Mouse (Mus musculus): ENCODE measurements around the gene Elf1. TPM values are rescaled to one million over a fixed set of nuclear protein-coding genes. Genes with fewer than 3 reads are reported as not detected.

Elf1 gene
- 61.6 and 67.4 TPM in 2 replicates for total RNA-seq (2023)

DNA sequence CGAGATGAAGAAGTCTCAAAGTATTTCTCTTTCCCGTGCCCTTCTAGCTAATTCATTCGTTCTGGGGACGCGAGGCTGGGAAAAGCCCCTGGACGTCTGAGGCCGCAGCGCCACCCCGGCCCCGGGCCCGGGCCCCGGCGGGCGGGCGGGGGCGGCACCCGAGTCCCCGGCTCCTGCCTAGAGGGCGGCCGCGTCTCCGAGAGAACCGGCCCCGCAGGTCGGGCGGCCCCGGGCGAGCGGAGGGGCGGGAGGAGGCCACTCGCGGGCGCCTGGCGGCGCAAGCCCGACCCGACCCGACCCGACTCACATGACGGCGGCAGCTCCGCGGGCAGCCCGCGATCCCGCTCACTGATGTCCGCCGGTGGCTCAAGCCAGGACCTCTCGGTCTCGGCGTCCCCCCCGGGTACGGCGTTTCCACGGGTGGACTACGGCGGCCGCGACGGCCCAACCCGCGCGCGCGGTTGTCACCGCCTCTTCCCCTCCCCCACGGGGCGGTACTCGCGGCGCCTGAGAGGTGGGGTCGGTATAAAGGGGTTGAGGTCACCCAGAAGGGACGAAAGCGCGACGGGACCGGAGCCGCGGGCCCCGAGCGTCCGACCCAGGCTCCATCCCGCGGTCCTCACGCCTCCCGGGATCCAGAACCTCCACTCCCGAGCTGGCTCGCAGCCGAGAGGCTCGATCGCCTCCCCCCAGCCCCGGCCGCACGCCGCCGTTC is at the start of gene Elf1:
Elf1 (plus strand) TSS at position 571 of the 715 bp plus-strand sequence.

DNA sequence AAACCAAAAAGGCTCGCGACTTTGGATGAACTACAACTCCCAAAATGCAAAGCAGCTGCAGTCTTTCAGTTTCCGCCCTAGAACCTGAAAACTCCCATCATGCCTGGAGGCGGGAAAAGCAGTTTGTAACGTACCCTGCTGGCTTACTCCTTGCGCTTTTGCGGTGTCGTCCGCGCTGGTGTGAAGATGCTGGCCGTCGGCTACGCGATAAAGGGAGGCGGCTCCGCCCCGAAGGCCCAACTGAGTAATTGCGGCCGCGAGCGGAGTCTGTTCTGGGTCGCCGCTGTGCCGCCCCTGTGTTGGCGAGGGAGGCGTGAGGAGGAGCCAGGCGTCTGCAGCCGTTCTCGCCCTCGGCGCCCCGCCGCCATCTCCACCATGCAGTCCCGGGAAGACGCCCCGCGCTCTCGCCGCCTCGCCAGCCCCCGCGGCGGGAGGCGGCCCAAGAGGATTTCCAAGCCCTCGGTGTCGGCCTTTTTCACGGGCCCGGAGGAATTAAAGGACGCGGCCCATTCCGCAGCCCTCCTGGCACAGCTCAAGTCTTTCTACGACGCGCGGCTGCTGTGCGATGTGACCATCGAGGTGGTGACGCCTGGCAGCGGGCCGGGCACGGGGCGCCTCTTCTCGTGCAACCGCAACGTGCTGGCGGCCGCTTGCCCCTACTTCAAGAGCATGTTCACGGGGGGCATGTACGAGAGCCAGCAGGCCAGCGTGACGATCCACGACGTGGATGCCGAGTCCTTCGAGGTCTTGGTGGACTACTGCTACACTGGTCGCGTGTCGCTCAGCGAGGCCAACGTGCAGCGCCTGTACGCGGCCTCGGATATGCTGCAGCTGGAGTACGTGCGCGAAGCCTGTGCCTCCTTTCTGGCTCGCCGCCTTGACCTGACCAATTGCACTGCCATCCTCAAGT is 29.1 kb upstream of the Elf1 start, which contains the start of gene Kbtbd6:
Kbtbd6 (plus strand) TSS at position 155 of the 910 bp plus-strand sequence.

DNA sequence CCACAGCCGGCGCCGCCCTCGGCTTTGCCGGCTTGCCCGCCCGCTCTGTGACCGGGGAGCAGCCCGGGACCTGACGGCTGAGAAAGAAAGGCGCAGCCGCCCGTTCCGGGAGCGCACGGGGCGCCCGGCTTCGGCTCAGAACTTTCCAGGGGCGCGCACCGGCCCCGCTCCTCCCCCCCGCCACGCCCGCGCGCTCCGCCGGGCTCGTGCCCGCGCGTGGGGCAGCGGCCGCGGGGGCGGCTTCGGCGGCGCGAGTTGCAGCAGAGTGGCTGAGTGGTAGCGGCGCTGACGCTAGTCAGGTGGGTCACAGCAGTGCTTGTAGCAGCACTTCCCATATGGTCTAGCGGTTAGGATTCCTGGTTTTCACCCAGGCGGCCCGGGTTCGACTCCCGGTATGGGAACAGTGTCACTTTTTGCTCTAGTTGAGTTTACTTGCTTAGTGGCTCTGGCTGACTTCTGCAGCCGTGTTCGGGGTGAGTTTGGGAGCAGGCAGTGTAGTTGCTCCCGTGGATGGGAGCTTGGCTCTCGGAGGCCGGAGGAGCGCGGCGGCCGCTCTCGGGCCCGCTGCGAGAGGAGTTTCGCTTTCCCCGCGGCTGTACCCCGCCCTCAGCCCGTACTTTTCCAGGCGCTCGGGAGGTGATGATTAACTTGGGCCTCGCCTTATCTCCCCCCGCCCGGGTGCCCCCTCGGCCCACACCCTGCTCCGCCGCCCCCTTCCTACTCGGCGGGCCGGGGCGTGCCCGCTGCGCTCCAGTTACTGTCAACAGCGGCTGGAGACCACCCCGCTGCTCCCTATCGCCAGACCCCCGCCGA is 551 bp downstream of the Elf1 start, which contains the start of gene Wbp4:
Wbp4 (minus strand) TSS at position 182 of the 813 bp plus-strand sequence.

GRCm38 (mm10) chr14:79587139-79587851 is 106.3 kb downstream of the Elf1 start, which contains the start of gene Sugt1:
Sugt1 (plus strand) TSS chr14:79587691.

Other genes starting within 250 kb of the Elf1 start
- not detected in 2 replicates for gene Zfp957, start 233.8 kb upstream of the Elf1 start, total RNA-seq (2023)
- 52.0 and 76.1 TPM in 2 replicates for gene Rgcc, start 179.5 kb upstream of the Elf1 start, total RNA-seq (2023)
- gene Naa16, start 90.4 kb upstream of the Elf1 start, total RNA-seq (2023): 28.0 and 37.8 TPM in 2 replicates
- gene Mtrf1, start 83.4 kb upstream of the Elf1 start, total RNA-seq (2023): 1.4 and 1.7 TPM in 2 replicates
- 37.4 and 37.5 TPM in 2 replicates for gene Kbtbd7, start 54.7 kb upstream of the Elf1 start, total RNA-seq (2023)
- gene Kbtbd6, start 29.4 kb upstream of the Elf1 start, total RNA-seq (2023): 1.7 and 3.1 TPM in 2 replicates
- gene Wbp4, start 326 bp downstream of the Elf1 start, total RNA-seq (2023): 20.9 and 22.9 TPM in 2 replicates
- gene Sugt1, start 106.5 kb downstream of the Elf1 start, total RNA-seq (2023): 46.7 and 57.6 TPM in 2 replicates
- not detected in 2 replicates for gene Cnmd, start 181.0 kb downstream of the Elf1 start, total RNA-seq (2023)